In the genomic region with DNA sequence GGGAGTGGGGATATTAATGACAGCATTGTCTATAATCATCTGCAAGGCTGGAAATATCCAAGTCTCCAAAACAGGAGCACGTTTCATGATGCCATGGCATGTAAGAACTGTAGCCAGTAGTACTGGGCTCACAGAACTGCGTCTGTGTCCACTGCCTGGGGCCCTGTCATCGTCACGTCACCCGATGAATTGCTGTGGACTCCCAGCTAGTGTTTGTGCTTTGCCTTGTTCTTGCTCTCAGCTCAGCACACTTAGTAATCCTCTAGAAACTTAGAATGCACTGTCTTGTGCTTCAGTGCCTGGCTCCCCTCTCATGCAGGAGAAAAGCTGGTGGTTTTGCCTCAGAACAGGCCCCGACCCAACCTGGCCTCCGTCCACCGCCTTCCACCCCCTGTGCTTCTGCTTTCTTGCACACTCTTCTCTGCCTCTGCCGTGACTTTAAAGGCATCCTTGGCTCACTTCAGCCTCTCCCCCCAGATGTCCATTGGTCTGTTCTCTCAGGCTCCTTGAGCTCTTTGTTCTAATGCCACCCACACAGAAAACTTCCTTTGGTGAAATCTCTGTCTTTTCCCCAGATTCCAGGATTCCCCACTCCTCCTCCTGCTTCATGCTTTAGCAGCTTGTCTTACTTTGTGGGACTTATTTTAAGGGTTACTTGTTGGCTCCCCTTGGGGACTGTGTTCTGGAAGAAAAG, we compare ENCODE assay signal across 8 mouse cellular contexts. TPM values are rescaled to one million over a fixed set of nuclear protein-coding genes. Genes with fewer than 3 reads are reported as not detected.
DNase-seq lines count a peak whose midpoint lies in the region; ATAC-seq and TF ChIP-seq lines count a peak whose summit lies in the region.

No protein-coding gene starts in this region.

- H3K36me3 ChIP-seq in lung, postnatal 0 days (ENCODE audit: insufficient read depth, low read length) = no peaks in the 10 kb centered on the region
- no peaks in the 10 kb centered on the region for H3K36me3 ChIP-seq in hindbrain, embryonic 16.5 days (ENCODE audit: control insufficient read depth, insufficient read depth, low read length)
- H3K36me3 ChIP-seq in stomach, embryonic 14.5 days (ENCODE audit: control insufficient read depth, insufficient read depth, low read length) = no peaks in the 10 kb centered on the region

- H3K4me2 ChIP-seq in lung, postnatal 0 days (replicated peaks; ENCODE audit: low read depth, low read length) = no peak overlapping the region
- H3K4me2 ChIP-seq in hindbrain, embryonic 16.5 days (ENCODE audit: low read length) = no peak overlapping the region
- no peak overlapping the region for H3K4me2 ChIP-seq in stomach, embryonic 14.5 days (replicated peaks; ENCODE audit: low read depth, low read length)

- peak overlapping the region; percentile 64 for H3K27ac ChIP-seq in lung, postnatal 0 days (ENCODE audit: low read length)
- H3K27ac ChIP-seq in hindbrain, embryonic 16.5 days (ENCODE audit: low read depth, low read length) = peak overlapping the region; percentile 48
- H3K27ac ChIP-seq in stomach, embryonic 14.5 days (ENCODE audit: low read length) = peak overlapping the region; percentile 76

- no peak for TF ChIP-seq CTCF in lung, postnatal 0 days (IDR thresholded peaks at IDR 0.05)

- H3K27me3 ChIP-seq in lung, postnatal 0 days (replicated peaks; ENCODE audit: insufficient read depth, low read length) = no peaks in the 10 kb centered on the region
- no peaks in the 10 kb centered on the region for H3K27me3 ChIP-seq in hindbrain, embryonic 16.5 days (replicated peaks; ENCODE audit: control insufficient read depth, insufficient read depth, low read length)
- no peaks in the 10 kb centered on the region for H3K27me3 ChIP-seq in stomach, embryonic 14.5 days (ENCODE audit: control insufficient read depth, insufficient read depth, low read length)

- no peak overlapping the region for H3K4me3 ChIP-seq in lung, postnatal 0 days (ENCODE audit: low read depth, low read length)
- H3K4me3 ChIP-seq in hindbrain, embryonic 16.5 days (ENCODE audit: low read length) = no peak overlapping the region
- no peak overlapping the region for H3K4me3 ChIP-seq in stomach, embryonic 14.5 days (ENCODE audit: low read depth, low read length)

- no peak overlapping the region for H3K9ac ChIP-seq in lung, postnatal 0 days (replicated peaks; ENCODE audit: low read depth)
- H3K9ac ChIP-seq in hindbrain, embryonic 16.5 days (ENCODE audit: low read depth, low read length) = no peak overlapping the region
- H3K9ac ChIP-seq in stomach, embryonic 14.5 days (replicated peaks; ENCODE audit: low read depth, low read length) = no peak overlapping the region

- ATAC-seq in frontal cortex, adult (ENCODE audit: low TSS enrichment) = peak; percentile 72
- ATAC-seq in lung, postnatal 0 days = peak; percentile 52
- peak; percentile 43; the same call in 1 of the 2 replicates for ATAC-seq in hindbrain, embryonic 16.5 days
- no peak for ATAC-seq in stomach, embryonic 14.5 days (ENCODE audit: insufficient number of reproducible peaks, insufficient read depth, low FRiP score, low read depth)

- 39% methylated on average over 9 of the region's 9 CpGs for WGBS in lung, postnatal 0 days
- 17% methylated on average over 9 of the region's 9 CpGs for WGBS in hindbrain, embryonic 16.5 days
- WGBS in stomach, embryonic 14.5 days = 30% methylated on average over 9 of the region's 9 CpGs

- peaks cover 9% of the 10 kb centered on the region; the same call in 1 of the 2 replicates for H3K4me1 ChIP-seq in lung, postnatal 0 days (ENCODE audit: insufficient read depth, low read depth, low read length)
- H3K4me1 ChIP-seq in hindbrain, embryonic 16.5 days (ENCODE audit: control insufficient read depth, insufficient read depth, low read depth, low read length) = peaks cover 35% of the 10 kb centered on the region
- H3K4me1 ChIP-seq in stomach, embryonic 14.5 days (ENCODE audit: control insufficient read depth, insufficient read depth, low read length) = peaks cover 49% of the 10 kb centered on the region

- TF ChIP-seq EP300 in lung, postnatal 0 days (IDR thresholded peaks at IDR 0.05) = no peak

- DNase-seq in frontal cortex, postnatal 10 days (ENCODE audit: low spot score in 2 of 2) = no peak
- DNase-seq in lung, postnatal 0 days (ENCODE audit: low spot score) = peak; percentile 60
- DNase-seq in lung, adult 18-20 months = no peak
- no peak for DNase-seq in ovary, postnatal 10 days (ENCODE audit: low spot score)
- no peak for DNase-seq in kidney, postnatal 14 days

- no peaks in the 10 kb centered on the region for H3K9me3 ChIP-seq in lung, postnatal 0 days (ENCODE audit: low read length)
- no peaks in the 10 kb centered on the region for H3K9me3 ChIP-seq in hindbrain, embryonic 16.5 days (ENCODE audit: control insufficient read depth, low read length)
- H3K9me3 ChIP-seq in stomach, embryonic 14.5 days (ENCODE audit: control insufficient read depth, low read depth, low read length) = no peaks in the 10 kb centered on the region

RNA-seq across cellular contexts. Expression of a gene that starts 39.7 kb away (rescaled TPM):
- 87.9 and 88.7 TPM in 2 replicates for polyA plus RNA-seq in lung, postnatal 0 days (2015; fragmentation: Nextera tagmentation; extraction: Ambion mirVana)
- 97.5 and 102 TPM in 2 replicates for polyA plus RNA-seq in hindbrain, embryonic 16.5 days (2015; fragmentation: Nextera tagmentation; extraction: Ambion mirVana)
- 159 and 173 TPM in 2 replicates for polyA plus RNA-seq in stomach, embryonic 14.5 days (2014; fragmentation: Nextera tagmentation; extraction: Ambion mirVana)

RNA-seq across cellular contexts. Expression of a gene that starts 52.2 kb away (rescaled TPM):
- polyA plus RNA-seq in lung, postnatal 0 days (2015; fragmentation: Nextera tagmentation; extraction: Ambion mirVana) = 7.1 and 8.5 TPM in 2 replicates
- polyA plus RNA-seq in hindbrain, embryonic 16.5 days (2015; fragmentation: Nextera tagmentation; extraction: Ambion mirVana) = 60.3 and 69.9 TPM in 2 replicates
- polyA plus RNA-seq in stomach, embryonic 14.5 days (2014; fragmentation: Nextera tagmentation; extraction: Ambion mirVana) = 27.1 and 29.5 TPM in 2 replicates
